Mouse (Mus musculus) ovary, postnatal 14 days (tissue): ENCODE data around the gene Ttc17.

ENCODE experiments used
- DNase-seq: peaks from one replicate; pipeline ENCODE4 v3.0.0; 2022; ENCODE audit warnings: low spot score

Ttc17 gene

DNA sequence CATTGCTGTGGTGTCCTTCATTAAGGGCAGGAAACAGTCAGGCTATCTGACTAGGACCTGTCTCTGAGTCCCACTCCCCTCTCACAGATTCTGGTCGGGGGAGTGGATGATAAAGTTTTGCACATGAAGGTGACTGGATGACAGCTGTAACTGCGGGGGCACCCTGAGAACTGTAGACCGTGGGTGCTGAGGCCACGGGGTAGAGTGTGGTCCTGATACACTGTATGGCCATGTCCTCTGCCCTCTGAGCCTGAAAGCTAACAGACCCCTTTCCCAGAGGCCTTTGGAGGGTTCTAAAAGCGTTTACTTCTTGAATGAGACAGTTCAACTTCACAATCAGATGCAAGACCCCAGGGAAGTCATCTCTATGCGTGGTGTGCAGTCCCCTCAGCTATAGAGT is 116.8 kb downstream of the Ttc17 start:
- DNase-seq, result no peak

DNA sequence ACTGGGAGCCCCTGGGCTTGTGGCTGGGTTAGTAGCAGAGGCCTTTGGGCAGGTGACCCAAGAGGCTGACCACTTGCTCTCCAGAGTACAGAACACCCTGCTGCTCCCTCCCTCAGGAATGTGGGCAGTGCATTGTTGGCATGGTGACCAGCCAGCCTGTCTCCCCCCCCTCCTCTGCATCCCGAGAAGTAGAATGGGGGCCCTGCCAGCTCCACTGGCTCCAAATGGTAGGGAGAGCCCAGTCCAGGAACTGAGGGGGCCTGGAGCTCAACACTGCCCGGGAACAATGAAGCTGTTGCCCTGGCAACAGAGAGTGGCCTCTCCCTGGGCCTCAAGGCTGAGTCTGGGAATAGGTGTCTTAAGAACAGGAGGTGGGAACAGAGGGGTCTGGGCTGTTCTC is 117.3 kb downstream of the Ttc17 start:
- peak; percentile 21 for DNase-seq

DNA sequence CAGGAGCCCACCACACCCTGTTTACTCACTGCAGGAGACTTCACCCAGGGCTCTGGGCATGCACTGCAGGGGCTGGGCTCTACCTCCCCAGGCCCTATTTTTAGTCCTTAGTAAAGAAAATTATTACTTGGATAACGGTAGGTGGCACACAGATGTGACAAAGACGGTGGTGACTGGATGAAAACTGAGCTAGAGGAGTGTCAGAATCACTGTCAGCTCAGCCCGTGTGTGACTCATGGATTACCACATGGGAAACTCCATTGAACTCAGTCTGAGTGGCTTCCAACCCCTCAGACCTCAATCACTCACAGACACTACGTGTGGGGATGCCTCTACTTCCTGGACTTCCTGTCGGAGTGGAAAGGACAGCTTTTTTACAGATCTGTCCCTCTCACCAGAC is 118.4 kb downstream of the Ttc17 start:
- DNase-seq, result no peak

DNA sequence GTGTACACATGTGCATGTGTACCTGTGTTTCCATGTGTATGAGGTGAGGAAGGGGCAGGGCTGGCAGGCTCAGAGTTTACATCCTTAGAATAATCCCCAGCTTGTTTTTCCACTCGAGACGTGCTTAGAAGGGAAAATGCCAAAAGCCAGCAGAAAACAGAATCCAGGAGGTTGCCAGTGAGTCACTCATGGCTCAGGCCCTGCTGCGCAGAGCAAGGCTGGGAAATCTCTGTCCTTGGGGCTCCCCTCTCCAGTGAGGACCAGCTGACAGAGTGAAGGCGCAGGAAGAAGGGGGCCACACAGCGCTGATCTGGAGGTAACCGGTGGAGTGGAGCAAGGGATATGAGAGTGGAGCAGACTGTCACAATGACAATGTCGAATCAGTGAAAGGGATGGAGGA is 119.1 kb downstream of the Ttc17 start:
- no peak for DNase-seq

DNA sequence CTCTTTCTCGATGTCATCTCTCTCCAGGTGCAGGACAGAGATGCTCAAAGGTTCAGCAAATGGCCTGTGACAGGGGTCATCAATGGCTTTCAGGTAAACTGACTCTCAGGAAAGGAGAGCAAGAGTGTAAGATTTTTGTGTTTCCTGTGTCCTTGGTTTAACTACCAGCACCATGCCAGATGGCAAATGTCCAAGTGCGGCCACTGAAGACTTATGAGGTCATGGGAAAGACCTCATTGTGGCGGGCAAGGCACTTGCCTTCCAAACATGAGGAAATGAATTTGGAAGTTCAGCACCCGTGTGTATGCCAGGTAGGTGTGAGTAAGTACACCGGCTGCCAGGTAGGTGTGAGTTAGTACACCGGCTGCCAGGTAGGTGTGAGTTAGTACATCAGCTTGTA is 123.0 kb downstream of the Ttc17 start:
- no peak for DNase-seq

DNA sequence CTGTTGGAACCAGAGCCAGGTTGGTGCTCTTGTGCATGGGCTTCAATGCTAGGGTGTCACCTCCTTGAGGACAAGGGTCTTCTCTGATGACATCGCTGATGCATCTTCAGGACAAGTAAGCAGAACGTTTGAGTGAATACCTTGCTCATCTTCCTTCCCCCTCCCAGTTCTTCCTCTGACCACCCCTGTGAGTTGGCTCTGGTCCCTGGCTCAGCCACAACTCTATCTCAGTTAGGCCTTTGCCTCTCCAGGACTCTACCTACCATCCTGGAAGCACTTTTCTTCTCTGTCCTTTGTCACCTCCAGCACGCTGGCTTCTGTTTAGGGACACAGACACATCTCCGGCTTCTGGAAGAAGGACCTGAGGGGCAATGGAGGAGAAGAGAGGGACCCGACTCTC is 126.9 kb downstream of the Ttc17 start:
- no peak for DNase-seq

DNA sequence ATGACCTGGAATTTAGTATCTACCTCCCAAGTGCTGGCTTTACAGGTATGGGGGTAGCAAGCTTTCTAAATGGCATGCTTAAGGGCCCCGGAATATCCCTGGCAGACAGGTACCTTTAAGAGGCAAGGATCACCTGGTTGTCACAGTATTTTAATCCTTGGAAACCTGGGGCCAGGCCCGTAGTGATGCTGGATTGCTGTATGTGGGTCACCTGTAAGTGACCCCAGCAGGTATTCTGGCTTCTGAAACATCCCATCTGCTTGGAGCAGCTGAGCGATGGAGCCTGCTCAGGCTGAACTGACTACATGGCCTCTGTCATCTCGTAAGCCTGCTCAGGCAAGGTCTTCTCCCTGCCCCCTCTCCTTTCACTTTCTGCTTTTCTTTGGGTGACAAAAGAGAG is 130.4 kb downstream of the Ttc17 start:
- no peak for DNase-seq

DNA sequence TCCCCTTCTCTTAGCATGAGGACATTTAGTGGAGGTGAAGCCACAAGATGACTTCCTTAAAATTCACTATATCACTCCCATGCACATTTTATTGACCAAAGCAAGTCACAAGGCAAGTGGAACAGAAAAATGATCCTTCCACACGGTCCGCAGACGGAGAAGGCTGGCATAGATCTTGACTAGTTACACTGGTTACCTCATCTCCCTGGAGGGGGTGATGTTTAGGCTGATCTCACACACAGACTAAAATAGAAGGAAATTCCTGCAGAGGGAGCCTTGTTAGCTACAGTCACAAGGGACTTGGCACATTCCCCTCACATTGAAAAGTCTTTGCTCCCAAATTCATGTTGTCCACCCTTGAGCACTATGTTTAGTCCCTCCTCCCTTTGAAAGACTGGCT is 130.8 kb downstream of the Ttc17 start:
- no peak for DNase-seq

DNA sequence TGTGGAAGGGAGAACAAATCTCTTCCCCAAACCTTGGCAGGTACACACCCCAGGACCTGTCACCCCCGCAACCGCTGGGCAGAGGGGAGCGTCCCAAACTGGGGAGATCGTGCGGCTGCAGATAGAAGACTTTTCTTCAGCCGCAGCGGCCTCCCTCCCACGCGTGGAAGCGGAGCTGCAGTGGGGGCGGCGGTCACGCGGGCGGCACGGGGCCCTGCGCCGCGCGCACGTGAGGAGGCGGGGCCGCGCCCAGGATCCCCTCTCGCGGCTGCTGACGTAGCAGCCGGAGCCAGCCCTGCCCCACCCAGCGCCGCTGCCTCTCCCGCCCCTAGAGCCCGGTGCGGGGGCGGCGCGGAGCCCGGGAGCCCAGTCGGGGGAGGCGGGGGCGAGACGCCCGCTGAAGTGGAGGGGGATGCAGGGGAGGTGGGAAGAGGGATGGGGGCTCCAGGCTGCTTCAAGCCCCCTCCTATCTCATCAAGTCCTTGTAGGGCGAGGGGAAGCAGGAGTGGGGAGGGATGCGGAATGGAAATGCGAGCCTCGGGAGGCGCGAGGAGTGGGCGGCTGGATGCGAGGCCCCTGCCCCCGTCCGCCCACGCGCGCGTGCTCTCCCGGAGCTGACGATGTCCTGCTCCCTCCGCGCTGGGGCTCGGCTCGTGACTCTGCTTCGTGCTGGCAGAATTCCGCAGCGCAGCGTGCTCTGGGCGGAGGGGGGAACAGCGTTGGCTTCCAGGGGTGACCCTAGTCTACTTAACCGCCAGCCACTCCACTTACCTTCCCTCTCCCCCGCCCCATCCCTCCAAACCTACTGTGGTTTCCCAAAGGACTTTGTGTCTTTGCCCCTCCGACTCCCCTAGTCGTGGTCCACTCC is 133.1 kb downstream of the Ttc17 start:
- peak; percentile 68 for DNase-seq

DNA sequence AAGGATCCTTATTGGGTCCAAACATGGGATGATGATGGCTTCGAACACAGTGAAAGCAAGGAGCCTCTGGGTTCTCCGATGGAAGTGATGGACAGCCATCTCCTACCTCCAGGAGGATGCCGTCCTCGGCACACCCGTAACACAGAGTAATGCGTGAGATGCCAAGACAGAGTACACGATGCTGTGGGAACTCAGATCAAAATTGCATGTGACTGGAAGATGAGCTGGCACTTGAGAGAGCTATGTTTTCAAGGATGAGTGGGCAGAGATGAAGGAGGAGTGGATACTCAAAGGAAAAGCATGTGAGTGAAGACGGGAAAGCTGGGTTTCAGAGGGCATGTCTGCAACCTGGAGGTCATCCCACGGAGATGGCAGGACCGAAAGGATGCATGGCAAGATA is 135.3 kb downstream of the Ttc17 start:
- DNase-seq, result no peak

DNA sequence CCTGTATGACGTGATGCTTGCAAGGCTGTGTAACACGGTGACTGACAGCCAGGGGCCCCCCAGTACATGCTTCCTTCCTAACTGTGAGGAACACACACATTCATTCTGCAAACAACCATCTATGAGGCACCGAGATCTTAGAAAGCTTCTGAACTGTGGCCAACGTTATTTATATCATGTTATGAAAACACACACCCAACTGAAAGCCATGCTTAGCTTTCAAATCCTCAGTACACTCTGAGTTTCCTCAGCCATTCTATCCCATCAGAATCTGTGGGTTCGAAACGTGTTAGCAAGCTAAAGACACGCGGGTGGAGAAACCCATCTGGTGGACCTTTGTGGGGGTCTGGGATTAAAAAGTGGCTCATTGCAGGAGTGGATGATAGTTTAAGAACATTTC is 137.7 kb downstream of the Ttc17 start:
- no peak for DNase-seq

DNA sequence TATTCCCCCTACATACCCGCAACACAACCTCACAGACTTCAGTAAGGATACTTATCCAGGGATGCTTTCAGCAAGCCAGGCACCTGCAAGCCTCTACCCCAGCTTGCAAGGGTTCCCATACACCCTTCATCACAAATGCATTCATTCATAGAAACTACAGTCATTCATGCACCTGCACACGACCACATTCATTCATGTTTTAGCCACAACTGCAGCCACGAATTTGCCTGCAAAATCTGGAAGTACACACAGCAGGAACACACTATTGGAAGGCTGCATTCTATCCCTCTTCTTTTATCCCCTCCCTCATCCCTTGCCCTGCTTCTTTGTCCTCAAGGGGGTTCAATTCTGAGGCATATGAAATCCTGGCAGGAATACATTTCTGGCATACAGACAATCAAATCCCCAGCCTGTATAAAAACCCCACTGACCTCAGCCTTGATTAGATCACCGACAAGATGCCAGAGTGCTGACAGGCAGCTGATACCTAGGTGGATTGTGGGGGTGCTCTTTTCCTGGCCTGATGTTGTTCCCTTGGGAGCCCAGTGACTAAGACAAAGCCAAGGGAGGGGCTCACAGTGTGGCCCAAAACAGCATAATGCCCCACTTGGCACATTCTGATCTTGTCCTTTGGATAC is 139.2 kb downstream of the Ttc17 start:
- DNase-seq, result no peak

DNA sequence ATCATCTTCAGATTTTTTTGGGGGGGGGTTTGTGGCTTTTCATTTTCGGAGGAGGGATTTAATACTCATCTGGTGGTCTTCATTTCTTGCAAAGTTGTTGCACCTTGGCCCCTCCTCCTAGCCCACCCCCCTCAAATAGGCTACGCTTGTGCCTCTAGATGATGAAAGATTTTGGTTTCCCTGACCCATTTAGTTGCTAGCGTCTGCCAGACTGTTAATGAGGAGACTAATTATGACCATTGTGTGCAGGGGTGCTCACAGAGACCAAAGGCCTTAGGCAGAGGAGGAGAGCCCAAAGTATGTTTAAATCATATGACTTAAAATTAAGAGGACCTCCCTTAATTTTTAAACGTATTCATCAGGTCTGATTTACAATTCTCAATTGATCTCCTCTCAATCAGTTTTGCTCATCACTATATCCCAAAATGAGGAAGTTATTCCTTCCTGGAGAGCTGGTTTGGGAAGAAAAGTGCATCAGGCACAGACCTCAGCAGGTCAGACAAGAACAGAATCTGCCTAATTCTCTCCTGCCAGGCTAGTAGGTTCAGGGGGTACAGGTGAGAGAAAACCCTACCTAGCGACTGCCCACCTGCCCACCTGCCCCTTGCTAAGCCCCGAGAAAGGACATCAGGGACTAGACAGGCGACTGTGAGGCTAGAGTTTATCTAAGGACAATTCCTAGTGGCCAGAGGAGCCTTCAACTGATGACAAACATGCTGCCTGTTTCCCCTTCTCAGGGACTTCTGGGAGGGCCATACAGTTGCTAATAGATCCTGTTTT is 139.9 kb downstream of the Ttc17 start:
- DNase-seq, result no peak

DNA sequence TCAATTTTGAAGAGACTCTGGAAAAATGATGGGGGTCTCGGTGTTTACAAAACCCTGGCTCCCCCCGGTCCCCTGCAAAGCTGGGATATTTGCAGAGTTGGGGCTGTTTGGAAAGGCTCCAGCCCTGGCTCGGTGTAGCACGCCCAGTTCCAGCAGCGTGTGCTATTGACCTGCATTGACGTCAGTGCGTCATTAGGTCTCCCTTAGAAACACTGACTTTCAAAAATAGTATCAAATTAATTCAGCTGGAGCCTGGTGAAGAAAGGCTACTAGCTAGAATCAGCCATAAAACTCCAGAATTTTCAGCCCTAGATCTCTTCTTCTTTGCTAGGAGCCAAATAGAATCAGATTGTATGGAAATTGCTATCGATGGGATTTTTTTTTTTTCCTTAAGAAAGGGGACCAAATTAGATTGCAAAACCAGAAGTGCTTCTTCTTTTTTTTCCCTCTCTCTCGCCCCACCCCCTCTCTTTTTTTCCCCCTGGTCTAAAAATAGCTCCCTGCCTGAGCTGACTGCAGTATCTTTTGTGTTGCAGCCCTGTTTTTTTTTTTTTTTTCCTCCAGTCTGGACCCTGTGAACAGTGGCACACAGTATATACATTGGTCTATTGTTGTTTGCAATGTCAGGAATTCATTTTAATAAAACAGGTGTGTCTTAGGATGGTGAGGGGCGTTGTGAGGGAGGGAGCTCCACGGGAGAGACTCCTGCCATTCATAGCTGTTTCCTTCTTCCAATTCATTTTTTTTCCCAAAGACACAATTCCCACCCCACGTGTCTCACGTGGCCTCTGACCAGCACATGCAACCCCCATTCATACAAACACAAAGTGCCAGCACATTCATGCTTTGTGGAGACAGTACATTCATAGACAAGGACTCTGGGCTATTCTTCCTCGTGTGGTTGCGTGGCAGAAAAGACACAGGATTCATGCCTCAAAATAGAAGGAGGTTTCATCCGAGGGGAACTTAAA is 141.0 kb downstream of the Ttc17 start:
- DNase-seq, result no peak

DNA sequence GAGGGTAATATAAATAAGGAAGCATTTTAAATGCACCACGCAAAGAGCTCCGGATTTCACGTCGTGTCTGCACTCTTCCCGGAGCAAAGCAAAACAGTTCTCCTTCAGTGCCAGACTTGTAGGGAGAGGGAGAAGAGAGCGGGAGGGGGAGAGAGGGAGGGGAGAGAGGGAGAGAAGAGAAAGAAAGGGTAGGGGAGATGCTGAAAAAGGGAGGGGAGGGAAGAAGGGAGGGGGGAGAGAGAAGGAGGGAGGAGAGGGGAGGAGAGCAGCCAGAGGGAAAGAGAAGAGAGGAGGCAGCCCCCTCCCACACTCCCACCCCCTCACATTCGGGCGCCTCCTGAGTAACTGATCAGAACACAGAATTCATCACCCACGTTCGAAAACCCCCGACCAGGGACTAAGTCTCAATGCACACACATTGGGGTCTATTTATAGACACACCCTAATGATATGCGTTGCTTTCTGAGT is 141.8 kb downstream of the Ttc17 start:
- no peak for DNase-seq

DNA sequence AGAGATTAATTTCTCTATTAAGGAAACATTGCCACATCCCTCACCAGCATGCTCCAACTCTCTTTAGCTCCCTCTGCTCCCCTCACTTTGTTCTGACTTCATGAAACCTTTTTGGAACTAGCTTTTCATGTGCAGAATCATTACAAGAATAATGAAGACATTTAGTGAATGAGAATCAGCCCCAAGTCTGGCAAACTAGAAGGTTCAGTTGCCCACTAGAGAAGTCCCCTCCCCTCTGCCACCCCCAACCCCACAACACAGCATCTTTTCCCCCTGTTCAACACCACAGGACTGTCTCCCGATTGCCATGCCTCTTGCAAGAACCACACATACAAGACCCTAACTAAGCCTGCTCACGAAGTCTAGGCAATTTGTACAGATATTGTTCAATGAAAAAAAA is 142.5 kb downstream of the Ttc17 start:
- no peak for DNase-seq

DNA sequence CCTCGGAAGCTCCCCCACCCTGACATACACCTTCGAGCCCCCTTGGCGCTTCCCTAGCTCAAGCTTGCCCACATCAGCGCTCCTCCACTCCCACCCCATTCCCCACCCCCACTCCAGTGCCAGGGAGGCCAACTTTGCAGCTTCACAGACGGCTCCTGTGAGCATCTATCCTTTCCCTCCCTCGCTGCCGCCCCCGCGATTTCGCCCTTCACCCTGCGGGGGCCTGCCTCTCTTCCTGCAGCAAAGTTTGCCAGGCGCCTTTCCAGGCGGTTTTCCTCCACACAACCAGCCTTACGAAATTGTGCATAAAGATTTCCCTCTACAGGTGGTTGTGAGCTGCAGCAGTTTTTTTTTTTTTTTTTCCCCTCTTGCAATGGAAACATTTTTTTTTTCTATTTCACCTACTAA is 143.0 kb downstream of the Ttc17 start:
- DNase-seq, result peak; percentile 34

DNA sequence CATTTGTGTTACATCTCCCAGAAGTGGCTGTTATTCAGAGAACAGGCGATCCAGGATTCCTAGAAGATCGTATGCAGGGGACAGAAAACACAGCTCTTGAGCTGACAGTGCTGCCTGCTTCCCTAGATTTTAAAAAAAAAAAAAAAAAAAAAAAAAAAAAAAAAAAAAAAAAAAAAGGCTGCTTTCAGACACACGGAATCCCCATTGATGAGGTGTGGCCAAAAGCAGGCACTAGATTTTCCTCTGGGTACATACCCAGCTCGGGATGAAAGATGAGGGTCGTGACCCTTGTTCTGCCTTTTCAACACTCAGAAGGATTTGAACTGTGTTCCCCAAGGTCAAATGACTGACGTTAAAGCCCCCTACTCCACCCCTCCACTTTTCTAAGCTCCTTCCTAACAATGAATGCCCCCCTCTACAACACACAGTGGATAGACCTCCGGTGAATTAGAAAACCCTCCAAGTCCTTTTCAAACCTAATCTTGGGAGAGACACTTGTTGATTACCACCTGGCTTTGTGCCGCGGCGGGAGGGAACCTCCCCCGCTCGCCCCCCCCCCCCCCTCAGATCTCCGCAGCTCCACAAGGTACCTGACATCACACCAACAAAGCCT is 143.5 kb downstream of the Ttc17 start:
- no peak for DNase-seq

DNA sequence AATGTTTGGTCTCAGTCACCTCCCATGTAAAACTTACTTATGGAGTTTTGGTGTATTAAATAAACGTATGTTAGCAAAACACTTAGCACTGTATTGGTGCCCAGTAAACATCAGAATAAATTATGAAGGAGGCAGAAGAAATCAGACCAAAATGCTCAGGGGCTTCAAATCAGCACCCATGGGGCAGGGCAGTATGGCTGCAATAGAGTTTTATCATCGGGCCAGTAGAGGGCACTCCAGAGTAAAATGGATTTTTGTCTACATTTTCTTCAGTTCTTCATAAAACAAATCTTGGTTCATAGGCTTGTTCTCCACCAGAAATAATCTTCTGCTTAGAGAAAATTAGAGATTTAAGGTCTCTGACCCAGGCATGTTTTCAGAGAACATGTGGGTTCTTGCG is 152.4 kb downstream of the Ttc17 start:
- DNase-seq, result no peak
